Mouse (Mus musculus): ENCODE measurements at regions not wholly inside any gene's neighbourhood (a gene's known extent, or its start where the extent isn't known, plus 50 kb on each side); places are given as distances from the start of the nearest gene placed in this dataset.

GRCm38 (mm10) chr1:193632115-193632514, 262.0 kb upstream of the Camk1g start:
- DNase-seq (no peak), ATAC-seq (ENCODE audit: low FRiP score, low TSS enrichment) (no peak)
- H3K27ac ChIP-seq (replicated peaks; ENCODE audit: low read depth, low read length), result no peak overlapping the region
- H3K4me3 ChIP-seq (replicated peaks; ENCODE audit: low read depth, low read length), result no peak overlapping the region
- H3K27me3 ChIP-seq (ENCODE audit: control insufficient read depth, insufficient read depth, low read length), result no peaks in the 10 kb centered on the region
- no peak overlapping the region for H3K9ac ChIP-seq (replicated peaks; ENCODE audit: low read length)
- no peak overlapping the region for H3K4me2 ChIP-seq (ENCODE audit: low read length)
- peaks cover 2% of the 10 kb centered on the region; the same call in 1 of the 2 replicates for H3K4me1 ChIP-seq (ENCODE audit: control insufficient read depth, insufficient read depth, low read length)
- 92% methylated on average over 2 of the region's 2 CpGs for WGBS
- no peaks in the 10 kb centered on the region for H3K9me3 ChIP-seq (ENCODE audit: control insufficient read depth, low read length)
- no peaks in the 10 kb centered on the region for H3K36me3 ChIP-seq (ENCODE audit: control insufficient read depth, insufficient read depth, low read length)

- Histone ChIP-seq H3K27ac (replicated peaks; ENCODE audit: low read depth, low read length) (no peak overlapping the region), H3K27me3 (ENCODE audit: control insufficient read depth, insufficient read depth, low read length) (no peaks in the 10 kb centered on the region), H3K9me3 (ENCODE audit: control insufficient read depth, low read length) (no peaks in the 10 kb centered on the region), H3K4me2 (ENCODE audit: low read length) (no peak overlapping the region), H3K4me1 (ENCODE audit: control insufficient read depth, insufficient read depth, low read length) (peaks cover 10% of the 10 kb centered on the region), H3K4me3 (replicated peaks; ENCODE audit: low read depth, low read length) (no peak overlapping the region), H3K9ac (replicated peaks; ENCODE audit: low read length) (no peak overlapping the region), H3K36me3 (ENCODE audit: control insufficient read depth, insufficient read depth, low read length) (no peaks in the 10 kb centered on the region)
- ATAC-seq (ENCODE audit: low FRiP score, low TSS enrichment) (no peak), DNase-seq (no peak)
- 66% methylated on average over 2 of the region's 2 CpGs for WGBS
These were observed 259.8 kb upstream of the Camk1g start for GRCm38 (mm10) chr1:193629887-193630286.

GRCm38 (mm10) chr1:193626924-193627849, 257.1 kb upstream of the Camk1g start:
- peak overlapping the region; percentile 24; the same call in 1 of the 2 replicates for H3K4me2 ChIP-seq (ENCODE audit: low read length)
- 51% methylated on average over 16 of the region's 16 CpGs for WGBS
- H3K9me3 ChIP-seq (ENCODE audit: control insufficient read depth, low read length), result no peaks in the 10 kb centered on the region
- no peak overlapping the region for H3K4me3 ChIP-seq (replicated peaks; ENCODE audit: low read depth, low read length)
- peaks cover 10% of the 10 kb centered on the region for H3K4me1 ChIP-seq (ENCODE audit: control insufficient read depth, insufficient read depth, low read length)
- DNase-seq (peak; percentile 61), ATAC-seq (ENCODE audit: low FRiP score, low TSS enrichment) (no peak)
- no peaks in the 10 kb centered on the region for H3K27me3 ChIP-seq (ENCODE audit: control insufficient read depth, insufficient read depth, low read length)
- 0 out of 2 replicates have a peak overlapping the region, but pooled peaks have one; percentile 37 for H3K27ac ChIP-seq (replicated peaks; ENCODE audit: low read depth, low read length)
- no peaks in the 10 kb centered on the region for H3K36me3 ChIP-seq (ENCODE audit: control insufficient read depth, insufficient read depth, low read length)
- H3K9ac ChIP-seq (replicated peaks; ENCODE audit: low read length), result no peak overlapping the region

GRCm38 (mm10) chr1:193625101-193625956, 255.2 kb upstream of the Camk1g start:
- no peak overlapping the region for H3K9ac ChIP-seq (replicated peaks; ENCODE audit: low read length)
- ATAC-seq (ENCODE audit: low FRiP score, low TSS enrichment) (no peak), DNase-seq (peak; percentile 34)
- H3K27me3 ChIP-seq (ENCODE audit: control insufficient read depth, insufficient read depth, low read length), result no peaks in the 10 kb centered on the region
- H3K4me2 ChIP-seq (ENCODE audit: low read length), result no peak overlapping the region
- WGBS, result 20% methylated on average over 9 of the region's 9 CpGs
- H3K4me3 ChIP-seq (replicated peaks; ENCODE audit: low read depth, low read length), result no peak overlapping the region
- H3K9me3 ChIP-seq (ENCODE audit: control insufficient read depth, low read length), result no peaks in the 10 kb centered on the region
- H3K4me1 ChIP-seq (ENCODE audit: control insufficient read depth, insufficient read depth, low read length), result peaks cover 10% of the 10 kb centered on the region
- no peaks in the 10 kb centered on the region for H3K36me3 ChIP-seq (ENCODE audit: control insufficient read depth, insufficient read depth, low read length)
- H3K27ac ChIP-seq (replicated peaks; ENCODE audit: low read depth, low read length), result no peak overlapping the region

- H3K4me2 ChIP-seq (ENCODE audit: low read length), result no peak overlapping the region
- DNase-seq, result no peak
- no peak overlapping the region for H3K27ac ChIP-seq (replicated peaks; ENCODE audit: low read depth, low read length)
- no peaks in the 10 kb centered on the region for H3K27me3 ChIP-seq (ENCODE audit: control insufficient read depth, insufficient read depth, low read length)
- WGBS, result 82% methylated on average over 3 of the region's 3 CpGs
- H3K36me3 ChIP-seq (ENCODE audit: control insufficient read depth, insufficient read depth, low read length), result no peaks in the 10 kb centered on the region
- H3K4me1 ChIP-seq (ENCODE audit: control insufficient read depth, insufficient read depth, low read length), result peaks cover 10% of the 10 kb centered on the region
- no peak overlapping the region for H3K9ac ChIP-seq (replicated peaks; ENCODE audit: low read length)
- H3K9me3 ChIP-seq (ENCODE audit: control insufficient read depth, low read length), result no peaks in the 10 kb centered on the region
- no peak overlapping the region for H3K4me3 ChIP-seq (replicated peaks; ENCODE audit: low read depth, low read length)
- ATAC-seq (ENCODE audit: low FRiP score, low TSS enrichment), result no peak
These were observed 253.5 kb upstream of the Camk1g start for GRCm38 (mm10) chr1:193623571-193623970.

GRCm38 (mm10) chr1:193618250-193618649, 248.2 kb upstream of the Camk1g start:
- 68% methylated on average over 8 of the region's 8 CpGs for WGBS
- Histone ChIP-seq H3K9me3 (ENCODE audit: control insufficient read depth, low read length) (no peaks in the 10 kb centered on the region), H3K9ac (replicated peaks; ENCODE audit: low read length) (no peak overlapping the region), H3K4me2 (ENCODE audit: low read length) (no peak overlapping the region), H3K4me1 (ENCODE audit: control insufficient read depth, insufficient read depth, low read length) (no peaks in the 10 kb centered on the region), H3K4me3 (replicated peaks; ENCODE audit: low read depth, low read length) (no peak overlapping the region), H3K27me3 (ENCODE audit: control insufficient read depth, insufficient read depth, low read length) (no peaks in the 10 kb centered on the region), H3K27ac (replicated peaks; ENCODE audit: low read depth, low read length) (no peak overlapping the region), H3K36me3 (ENCODE audit: control insufficient read depth, insufficient read depth, low read length) (no peaks in the 10 kb centered on the region)
- ATAC-seq (ENCODE audit: low FRiP score, low TSS enrichment) (no peak), DNase-seq (no peak)

GRCm38 (mm10) chr1:193610471-193610870, 240.4 kb upstream of the Camk1g start:
- Histone ChIP-seq H3K4me3 (replicated peaks; ENCODE audit: low read depth, low read length) (no peak overlapping the region), H3K27me3 (ENCODE audit: control insufficient read depth, insufficient read depth, low read length) (no peaks in the 10 kb centered on the region), H3K9ac (replicated peaks; ENCODE audit: low read length) (no peak overlapping the region), H3K4me1 (ENCODE audit: control insufficient read depth, insufficient read depth, low read length) (no peaks in the 10 kb centered on the region), H3K27ac (replicated peaks; ENCODE audit: low read depth, low read length) (no peak overlapping the region), H3K36me3 (ENCODE audit: control insufficient read depth, insufficient read depth, low read length) (no peaks in the 10 kb centered on the region), H3K4me2 (ENCODE audit: low read length) (no peak overlapping the region), H3K9me3 (ENCODE audit: control insufficient read depth, low read length) (no peaks in the 10 kb centered on the region)
- WGBS, result 80% methylated on average over 4 of the region's 4 CpGs
- no peak for ATAC-seq (ENCODE audit: low FRiP score, low TSS enrichment)
- no peak for DNase-seq

- Histone ChIP-seq H3K9ac (replicated peaks; ENCODE audit: low read length) (no peak overlapping the region), H3K27me3 (ENCODE audit: control insufficient read depth, insufficient read depth, low read length) (no peaks in the 10 kb centered on the region), H3K9me3 (ENCODE audit: control insufficient read depth, low read length) (no peaks in the 10 kb centered on the region), H3K27ac (replicated peaks; ENCODE audit: low read depth, low read length) (no peak overlapping the region), H3K4me1 (ENCODE audit: control insufficient read depth, insufficient read depth, low read length) (no peaks in the 10 kb centered on the region), H3K4me3 (replicated peaks; ENCODE audit: low read depth, low read length) (no peak overlapping the region), H3K36me3 (ENCODE audit: control insufficient read depth, insufficient read depth, low read length) (no peaks in the 10 kb centered on the region), H3K4me2 (ENCODE audit: low read length) (no peak overlapping the region)
- WGBS, result 80% methylated on average over 4 of the region's 4 CpGs
- DNase-seq (no peak), ATAC-seq (ENCODE audit: low FRiP score, low TSS enrichment) (no peak)
These were observed 229.8 kb upstream of the Camk1g start for GRCm38 (mm10) chr1:193599895-193600294.
